Mouse (Mus musculus) testis, adult 2 months (tissue): ENCODE measurements around the gene Arhgap19. TPM values are rescaled to one million over a fixed set of nuclear protein-coding genes. Genes with fewer than 3 reads are reported as not detected.

Source experiments
- H3K27ac ChIP-seq: fragments of 200-500 bp; 2 replicates; pipeline ENCODE4 v1.5.1; 2012; ENCODE audit warnings: low read depth, low read length; ENCODE audit not compliant: control insufficient read depth, insufficient read depth
- H3K27me3 ChIP-seq: fragments of 200-500 bp; 2 replicates; pipeline ENCODE4 v1.6.1; 2012; ENCODE audit warnings: mild to moderate bottlenecking, low read length, moderate library complexity; ENCODE audit not compliant: control insufficient read depth, insufficient read depth
- H3K36me3 ChIP-seq: fragments of 200-500 bp; 2 replicates; pipeline ENCODE4 v1.6.1; 2012; ENCODE audit warnings: mild to moderate bottlenecking, low read length; ENCODE audit not compliant: control insufficient read depth, insufficient read depth
- H3K4me1 ChIP-seq: fragments of 200-500 bp; 2 replicates; pipeline ENCODE4 v1.6.1; 2012; ENCODE audit warnings: low read length; ENCODE audit not compliant: control insufficient read depth, insufficient read depth
- H3K4me3 ChIP-seq: fragments of 200-500 bp; 2 replicates; pipeline ENCODE4 v1.5.1; 2012; ENCODE audit warnings: low read depth, mild to moderate bottlenecking, low read length, moderate library complexity, mixed read lengths; ENCODE audit not compliant: control insufficient read depth
- CTCF ChIP-seq: fragments of 200-500 bp; IDR thresholded peaks from 2 replicates; pipeline ENCODE4 v1.5.1; 2012; ENCODE audit warnings: low read depth, mild to moderate bottlenecking, inconsistent platforms, low read length, moderate library complexity; ENCODE audit not compliant: control insufficient read depth, insufficient read depth, insufficient replicate concordance
- POLR2A ChIP-seq: fragments of 200-500 bp; IDR thresholded peaks from 2 replicates; pipeline ENCODE4 v1.6.1; 2012; ENCODE audit warnings: low read depth, mild to moderate bottlenecking, inconsistent platforms, low read length, moderate library complexity; ENCODE audit not compliant: control insufficient read depth
- polyA plus RNA-seq: library from polyadenylated mRNA; depleted of rRNA; stranded (reverse); fragments of >200 nt; gene quantifications from 2 replicates; pipeline ENCODE4 v1.2.3, GENCODE M21; 2012

The Arhgap19 gene
- polyA plus RNA-seq, 1 experiment = 39.1 TPM

DNA sequence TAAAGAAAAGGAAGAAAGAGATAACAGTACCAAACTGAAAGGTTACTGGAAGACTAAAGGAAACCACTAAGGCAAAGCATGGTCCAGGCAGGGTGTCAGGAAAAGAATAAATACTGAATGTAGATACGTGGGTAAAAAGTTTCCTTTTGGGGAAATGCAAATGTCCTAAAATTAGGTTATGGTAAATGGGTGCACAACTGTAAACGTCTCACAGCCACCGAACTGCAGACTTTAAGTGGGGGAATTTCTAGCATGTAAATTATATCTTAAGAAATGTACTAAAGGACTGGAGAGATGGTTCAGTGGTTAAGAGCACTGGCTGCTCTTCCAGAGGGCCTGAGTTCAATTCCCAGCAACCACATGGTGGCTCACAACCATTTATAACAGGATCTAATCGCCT lies 16.9 kb upstream of the Arhgap19 start:
- TF ChIP-seq POLR2A (no peak), CTCF (no peak)
- no peak overlapping the region for H3K27ac ChIP-seq
- H3K36me3 ChIP-seq = no peaks in the 10 kb centered on the region
- no peaks in the 10 kb centered on the region for H3K27me3 ChIP-seq
- no peak overlapping the region for H3K4me3 ChIP-seq
- H3K4me1 ChIP-seq = no peaks in the 10 kb centered on the region; the same call in 1 of the 2 replicates

DNA sequence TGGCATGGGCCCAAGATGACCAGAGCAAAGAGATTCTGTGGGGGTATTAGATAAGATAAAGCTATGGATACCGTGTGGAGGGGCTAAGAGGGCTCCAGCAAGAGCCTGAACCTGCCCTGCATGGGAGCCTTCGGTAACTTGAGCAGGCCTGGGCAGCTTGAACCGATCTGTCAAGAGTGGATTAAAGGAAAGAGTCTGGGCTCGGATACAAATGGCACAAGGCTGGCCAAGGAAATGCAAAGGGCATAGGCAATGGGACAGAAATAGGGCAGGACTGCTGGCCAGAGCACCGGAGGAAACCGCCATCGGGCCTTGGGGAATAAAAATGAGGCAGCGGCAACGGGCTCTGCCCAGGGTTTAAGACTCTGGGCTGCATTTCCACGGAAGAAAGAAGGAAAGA lies 15.5 kb upstream of the Arhgap19 start:
- TF ChIP-seq CTCF (no peak), POLR2A (no peak)
- no peak overlapping the region for H3K4me3 ChIP-seq
- no peaks in the 10 kb centered on the region for H3K27me3 ChIP-seq
- H3K36me3 ChIP-seq = no peaks in the 10 kb centered on the region
- H3K4me1 ChIP-seq = no peaks in the 10 kb centered on the region; the same call in 1 of the 2 replicates
- H3K27ac ChIP-seq = no peak overlapping the region

- Histone ChIP-seq H3K27ac (no peak overlapping the region), H3K4me1 (no peaks in the 10 kb centered on the region; the same call in 1 of the 2 replicates), H3K4me3 (no peak overlapping the region), H3K27me3 (no peaks in the 10 kb centered on the region), H3K36me3 (no peaks in the 10 kb centered on the region)
- TF ChIP-seq POLR2A (no peak), CTCF (no peak)
These were observed 15.1 kb upstream of the Arhgap19 start for GRCm38 (mm10) chr19:41816915-41817314.

- no peak overlapping the region for H3K27ac ChIP-seq
These were observed 14.6 kb upstream of the Arhgap19 start for GRCm38 (mm10) chr19:41816410-41816809.

DNA sequence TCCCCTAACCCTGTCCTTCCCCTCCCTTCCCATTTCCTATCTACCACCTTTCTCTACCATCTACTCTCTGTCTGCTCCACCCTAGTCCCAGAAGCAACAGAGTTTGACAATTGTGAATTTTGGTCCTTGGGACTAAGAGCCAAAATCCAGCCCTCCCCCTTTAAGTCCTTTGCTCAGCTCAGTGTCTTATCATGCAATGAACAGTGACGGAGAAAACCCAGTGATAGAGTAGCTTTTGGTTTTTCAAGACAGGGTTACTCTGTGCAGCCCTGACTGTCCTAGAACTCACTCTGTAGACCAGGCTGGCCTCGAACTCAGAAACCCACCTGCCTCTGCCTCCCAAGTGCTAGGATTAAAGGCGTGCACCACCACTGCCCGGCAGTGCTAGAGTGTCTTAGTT lies 11.5 kb upstream of the Arhgap19 start:
- Histone ChIP-seq H3K27me3 (no peaks in the 10 kb centered on the region), H3K27ac (no peak overlapping the region), H3K4me1 (no peaks in the 10 kb centered on the region; the same call in 1 of the 2 replicates), H3K4me3 (no peak overlapping the region), H3K36me3 (no peaks in the 10 kb centered on the region)
- TF ChIP-seq CTCF (no peak), POLR2A (no peak)

More at GRCm38 (mm10) chr19:41816410-41816809, 14.6 kb upstream of the Arhgap19 start:
- Histone ChIP-seq H3K4me1 (no peaks in the 10 kb centered on the region; the same call in 1 of the 2 replicates), H3K27me3 (no peaks in the 10 kb centered on the region), H3K36me3 (no peaks in the 10 kb centered on the region), H3K4me3 (no peak overlapping the region)
- no peak for TF ChIP-seq POLR2A
- TF ChIP-seq CTCF = no peak

- Histone ChIP-seq H3K4me1 (no peaks in the 10 kb centered on the region; the same call in 1 of the 2 replicates), H3K4me3 (no peak overlapping the region), H3K27ac (no peak overlapping the region), H3K36me3 (no peaks in the 10 kb centered on the region), H3K27me3 (no peaks in the 10 kb centered on the region)
- no peak for TF ChIP-seq POLR2A
- TF ChIP-seq CTCF = no peak
These were observed 10.7 kb upstream of the Arhgap19 start for GRCm38 (mm10) chr19:41812525-41812924.

GRCm38 (mm10) chr19:41810074-41810473 lies 8.2 kb upstream of the Arhgap19 start:
- TF ChIP-seq CTCF = no peak
- TF ChIP-seq POLR2A = no peak
- Histone ChIP-seq H3K27me3 (no peaks in the 10 kb centered on the region), H3K4me3 (no peak overlapping the region), H3K36me3 (no peaks in the 10 kb centered on the region), H3K27ac (no peak overlapping the region), H3K4me1 (no peaks in the 10 kb centered on the region; the same call in none of the 2 replicates)

GRCm38 (mm10) chr19:41808104-41808634 lies 6.3 kb upstream of the Arhgap19 start:
- Histone ChIP-seq H3K27me3 (no peaks in the 10 kb centered on the region), H3K27ac (no peak overlapping the region), H3K4me3 (no peak overlapping the region), H3K36me3 (no peaks in the 10 kb centered on the region; the same call in 1 of the 2 replicates), H3K4me1 (peaks cover 2% of the 10 kb centered on the region)
- TF ChIP-seq CTCF (no peak), POLR2A (no peak)
